Mouse (Mus musculus) forebrain, postnatal 0 days (tissue): ENCODE data around the gene Psme4. TPM values are rescaled to one million over a fixed set of nuclear protein-coding genes. Genes with fewer than 3 reads are reported as not detected.

ENCODE experiments used
- ATAC-seq: fragments of 200-750 bp; cut with Nextera tagmentation; 2 replicates; pipeline ENCODE4 v1.8.0; 2017; ENCODE audit warnings: mild to moderate bottlenecking, moderate library complexity
- DNase-seq: peaks from one replicate; pipeline ENCODE4 v3.0.0-alpha.2; 2015
- H3K27ac ChIP-seq: fragments of 300-500 bp; sonication (generic); 2 replicates; pipeline ENCODE4 v1.5.1; 2014; ENCODE audit warnings: low read depth, mild to moderate bottlenecking, antibody characterized with exemption, low read length, moderate library complexity, mixed read lengths
- H3K27me3 ChIP-seq: fragments of 300-500 bp; sonication (generic); 2 replicates; pipeline ENCODE4 v1.6.1; 2014; ENCODE audit warnings: mild to moderate bottlenecking, low read length, mixed read lengths; ENCODE audit not compliant: insufficient read depth
- H3K36me3 ChIP-seq: fragments of 300-500 bp; sonication (generic); 2 replicates; pipeline ENCODE4 v1.6.1; 2014; ENCODE audit warnings: mild to moderate bottlenecking, moderate library complexity; ENCODE audit not compliant: insufficient read depth
- H3K4me1 ChIP-seq: fragments of 300-500 bp; sonication (generic); 2 replicates; pipeline ENCODE4 v1.6.1; 2014; ENCODE audit warnings: antibody characterized with exemption; ENCODE audit not compliant: insufficient read depth
- H3K4me2 ChIP-seq: fragments of 300-500 bp; sonication (generic); 2 replicates; pipeline ENCODE4 v1.6.1; 2014; ENCODE audit warnings: low read depth, mild to moderate bottlenecking, moderate library complexity
- H3K4me3 ChIP-seq: fragments of 300-500 bp; sonication (generic); 2 replicates; pipeline ENCODE4 v1.5.1; 2014; ENCODE audit warnings: low read depth, low read length, mixed read lengths
- H3K9ac ChIP-seq: fragments of 300-500 bp; sonication (generic); 2 replicates; pipeline ENCODE4 v1.6.1; 2014; ENCODE audit warnings: mild to moderate bottlenecking
- H3K9me3 ChIP-seq: fragments of 300-500 bp; sonication (generic); 2 replicates; pipeline ENCODE4 v1.6.1; 2016; ENCODE audit warnings: low read length
- CTCF ChIP-seq: sonication (generic); IDR thresholded peaks from 2 replicates; pipeline ENCODE4 v1.5.1; 2016; ENCODE audit warnings: antibody characterized with exemption, control low read depth, low read depth
- WGBS: fragments of 180-500 bp; shearing (Covaris S2); extraction: QIAGEN DNeasy Blood & Tissue Kit; methylation state at CpG from one replicate; pipeline ENCODE4 v1.1.7; 2014; 5-methylcytosine and 5-hydroxymethylcytosine counted together
- polyA plus RNA-seq: library from polyadenylated mRNA; unstranded; fragments of >200 nt; fragmentation: Nextera tagmentation; extraction: Ambion mirVana; gene quantifications from 2 replicates; pipeline ENCODE4 v1.2.1, GENCODE M21; 2015
- total RNA-seq: library from RNA; depleted of rRNA; stranded (reverse); fragments of >200 nt; gene quantifications from 2 replicates; pipeline ENCODE4 v1.2.3, GENCODE M21; 2014; rRNA removed

Gene Psme4
- total and polyA plus RNA-seq, 2 experiments from 2014 or later, result 7.8 to 57.4 TPM

- ATAC-seq (no peak), DNase-seq (no peak)
- Histone ChIP-seq H3K4me3 (no peak overlapping the region), H3K36me3 (0 out of 2 replicates have a peak, but pooled peaks cover 12% of the 10 kb centered on the region), H3K4me2 (no peak overlapping the region), H3K4me1 (no peaks in the 10 kb centered on the region), H3K27ac (no peak overlapping the region), H3K27me3 (no peaks in the 10 kb centered on the region), H3K9ac (no peak overlapping the region), H3K9me3 (no peaks in the 10 kb centered on the region)
- TF ChIP-seq CTCF, result no peak
- 98% methylated on average over 1 of the region's 1 CpGs for WGBS
These were observed 124.7 kb downstream of the Psme4 start for GRCm38 (mm10) chr11:30896201-30896600.

- Histone ChIP-seq H3K4me3 (no peak overlapping the region), H3K4me1 (no peaks in the 10 kb centered on the region), H3K36me3 (no peaks in the 10 kb centered on the region), H3K27me3 (no peaks in the 10 kb centered on the region), H3K4me2 (no peak overlapping the region), H3K27ac (no peak overlapping the region), H3K9ac (no peak overlapping the region), H3K9me3 (no peaks in the 10 kb centered on the region)
- DNase-seq (no peak), ATAC-seq (no peak)
- no peak for TF ChIP-seq CTCF
These were observed 127.8 kb downstream of the Psme4 start for GRCm38 (mm10) chr11:30899312-30899711.

DNA sequence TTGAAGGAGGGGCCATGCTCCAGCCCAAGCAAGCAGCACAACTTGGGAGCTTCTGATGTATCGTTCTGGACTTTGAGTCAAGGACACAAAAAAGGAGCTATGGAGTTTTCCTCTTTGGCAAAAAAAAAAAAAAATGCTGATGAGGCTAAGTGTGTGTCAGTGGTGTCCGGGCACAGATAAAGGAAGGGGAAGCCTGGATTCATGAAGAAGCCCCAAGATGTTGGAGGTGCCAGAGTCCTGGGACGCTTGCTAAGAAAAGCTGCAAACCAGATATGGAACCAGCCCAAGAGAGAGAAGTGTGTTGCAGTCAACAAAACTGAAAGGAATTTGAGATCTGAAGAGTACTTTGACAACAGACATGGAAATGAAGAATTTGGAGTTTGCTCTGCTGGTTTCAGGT is 140.8 kb downstream of the Psme4 start:
- Histone ChIP-seq H3K27ac (no peak overlapping the region), H3K9ac (no peak overlapping the region), H3K4me2 (no peak overlapping the region), H3K27me3 (no peaks in the 10 kb centered on the region), H3K36me3 (no peaks in the 10 kb centered on the region), H3K4me1 (no peaks in the 10 kb centered on the region), H3K9me3 (no peaks in the 10 kb centered on the region), H3K4me3 (no peak overlapping the region)
- no peak for DNase-seq
- no peak for ATAC-seq
- no peak for TF ChIP-seq CTCF
- 96% methylated on average over 3 of the region's 3 CpGs for WGBS

DNA sequence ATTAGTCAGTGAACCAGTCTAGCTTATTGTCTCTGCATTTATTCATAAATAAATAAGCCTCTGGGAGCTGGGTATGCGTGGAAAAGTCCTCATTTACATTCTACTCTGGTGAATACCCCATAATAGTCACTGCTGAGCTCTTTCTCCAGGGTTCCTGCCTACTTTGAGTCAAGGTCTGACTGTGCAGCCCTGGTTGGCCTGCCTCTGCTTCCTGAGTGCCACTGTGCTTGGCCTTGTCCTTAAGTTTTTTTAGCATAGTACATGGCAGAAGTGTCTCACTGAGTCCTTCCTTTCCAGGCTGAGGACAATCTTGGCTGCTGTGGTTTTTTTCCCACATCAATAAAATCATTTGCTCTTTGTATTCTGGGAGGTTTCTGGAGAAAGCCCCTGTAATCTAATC is 149.1 kb downstream of the Psme4 start:
- no peak overlapping the region for H3K4me2 ChIP-seq
- H3K4me1 ChIP-seq, result no peaks in the 10 kb centered on the region
- no peak overlapping the region for H3K4me3 ChIP-seq
- H3K27me3 ChIP-seq, result no peaks in the 10 kb centered on the region
- no peak overlapping the region for H3K9ac ChIP-seq
- no peak overlapping the region for H3K27ac ChIP-seq
- no peak for TF ChIP-seq CTCF
- DNase-seq (no peak), ATAC-seq (no peak)
- WGBS, result 58% methylated on average over 1 of the region's 1 CpGs
- H3K36me3 ChIP-seq, result peaks cover 8% of the 10 kb centered on the region; the same call in 1 of the 2 replicates
- no peaks in the 10 kb centered on the region for H3K9me3 ChIP-seq

GRCm38 (mm10) chr11:30923283-30923682 is 151.8 kb downstream of the Psme4 start:
- H3K27ac ChIP-seq, result no peak overlapping the region
- no peak overlapping the region for H3K9ac ChIP-seq
- no peak for DNase-seq
- no peaks in the 10 kb centered on the region for H3K27me3 ChIP-seq
- TF ChIP-seq CTCF, result no peak
- no peak for ATAC-seq
- H3K36me3 ChIP-seq, result peaks cover 13% of the 10 kb centered on the region; the same call in 1 of the 2 replicates
- no peaks in the 10 kb centered on the region for H3K4me1 ChIP-seq
- 97% methylated on average over 3 of the region's 3 CpGs for WGBS
- H3K4me2 ChIP-seq, result no peak overlapping the region
- H3K4me3 ChIP-seq, result no peak overlapping the region
- H3K9me3 ChIP-seq, result no peaks in the 10 kb centered on the region

GRCm38 (mm10) chr11:30928079-30928478 is 156.6 kb downstream of the Psme4 start:
- no peak for DNase-seq
- Histone ChIP-seq H3K9me3 (no peaks in the 10 kb centered on the region), H3K36me3 (peaks cover 16% of the 10 kb centered on the region), H3K4me1 (no peaks in the 10 kb centered on the region), H3K9ac (no peak overlapping the region), H3K4me2 (no peak overlapping the region), H3K27ac (no peak overlapping the region), H3K4me3 (no peak overlapping the region), H3K27me3 (no peaks in the 10 kb centered on the region)
- ATAC-seq, result no peak
- no peak for TF ChIP-seq CTCF

DNA sequence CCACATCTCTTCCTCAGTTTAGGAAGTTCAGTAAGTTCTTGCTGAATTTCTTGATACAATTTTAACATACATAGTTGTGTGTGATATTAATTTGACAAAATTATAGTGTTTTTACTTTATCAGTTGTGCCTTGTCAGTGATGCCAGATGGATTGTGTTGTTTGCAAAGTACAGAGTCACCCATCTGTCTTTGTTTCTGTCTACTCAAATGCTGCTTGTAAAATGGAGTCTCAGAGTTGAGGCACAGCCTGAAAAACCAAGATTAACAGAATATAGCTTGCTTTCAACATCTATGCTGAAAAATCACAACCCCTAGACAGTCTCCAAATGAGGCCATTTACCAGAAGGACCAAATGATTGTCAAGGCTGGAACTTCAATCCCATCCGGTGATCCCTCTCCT is 157.0 kb downstream of the Psme4 start:
- no peak overlapping the region for H3K27ac ChIP-seq
- no peak for ATAC-seq

More for the DNA sequence above, 157.0 kb downstream of the Psme4 start:
- Histone ChIP-seq H3K4me1 (no peaks in the 10 kb centered on the region), H3K4me3 (no peak overlapping the region), H3K9me3 (no peaks in the 10 kb centered on the region), H3K4me2 (no peak overlapping the region), H3K9ac (no peak overlapping the region), H3K27me3 (no peaks in the 10 kb centered on the region), H3K36me3 (peaks cover 16% of the 10 kb centered on the region)
- no peak for TF ChIP-seq CTCF
- no peak for DNase-seq
- 100% methylated on average over 1 of the region's 1 CpGs for WGBS

Other genes starting within 250 kb of the Psme4 start
- gene Acyp2, start 122.1 kb upstream of the Psme4 start, total RNA-seq, result 14.0 and 16.6 TPM in 2 replicates
- 25.0 and 28.4 TPM in 2 replicates for gene Acyp2, start 122.1 kb upstream of the Psme4 start, polyA plus RNA-seq
- gene Gpr75, start 113.6 kb downstream of the Psme4 start, total RNA-seq, result 9.4 and 11.0 TPM in 2 replicates
- 4.1 and 6.5 TPM in 2 replicates for gene Gpr75, start 113.6 kb downstream of the Psme4 start, polyA plus RNA-seq
- gene Asb3, start 113.7 kb downstream of the Psme4 start, total RNA-seq, result 25.7 and 28.2 TPM in 2 replicates
- 23.1 and 25.5 TPM in 2 replicates for gene Asb3, start 113.7 kb downstream of the Psme4 start, polyA plus RNA-seq
- gene Erlec1, start 182.6 kb downstream of the Psme4 start, total RNA-seq, result 9.7 and 13.7 TPM in 2 replicates
- 8.6 and 9.1 TPM in 2 replicates for gene Erlec1, start 182.6 kb downstream of the Psme4 start, polyA plus RNA-seq
- 18.1 and 27.8 TPM in 2 replicates for gene Chac2, start 214.6 kb downstream of the Psme4 start, total RNA-seq
- 21.9 and 28.4 TPM in 2 replicates for gene Chac2, start 214.6 kb downstream of the Psme4 start, polyA plus RNA-seq